ENCODE assay signal across 11 mouse cellular contexts in genomic region chr3:93014871-93015270, GRCm38 (mm10). TPM values are rescaled to one million over a fixed set of nuclear protein-coding genes. Genes with fewer than 3 reads are reported as not detected.
DNase-seq lines count a peak whose midpoint lies in the region; ATAC-seq lines count a peak whose summit lies in the region.
"Had no signal": no experiment of that assay in that cellular context is flagged by ENCODE, and none has a peak within 500 bp of the region (broad histone marks: within the 10 kb centered on the region; RNA-seq: fewer than 3 reads in every experiment).

No protein-coding gene starts in this region.

- no peaks in the 10 kb centered on the region for H3K36me3 ChIP-seq in kidney, embryonic 16.5 days (ENCODE audit: insufficient read depth, low read length)
- H3K36me3 ChIP-seq in forebrain, embryonic 11.5 days (ENCODE audit: control insufficient read depth, insufficient read depth, low read length), result no peaks in the 10 kb centered on the region
- H3K36me3 ChIP-seq in limb, embryonic 10.5 days, result no peaks in the 10 kb centered on the region
- no peaks in the 10 kb centered on the region for H3K36me3 ChIP-seq in neural tube, embryonic 12.5 days

- no peaks in the 10 kb centered on the region for H3K9me3 ChIP-seq in kidney, embryonic 16.5 days (ENCODE audit: low read length)
- H3K9me3 ChIP-seq in forebrain, embryonic 11.5 days (ENCODE audit: control insufficient read depth, low read length), result no peaks in the 10 kb centered on the region
- H3K9me3 ChIP-seq in limb, embryonic 10.5 days (replicated peaks), result no peaks in the 10 kb centered on the region
- H3K9me3 ChIP-seq in neural tube, embryonic 12.5 days, result no peaks in the 10 kb centered on the region

- no peak for DNase-seq in kidney, adult 18-20 months
- DNase-seq in forebrain, embryonic 11.5 days (ENCODE audit: low spot score), result no peak
- no peak for DNase-seq in limb, embryonic 10.5 days (ENCODE audit: low spot score)
- DNase-seq in cerebellum, postnatal 10 days, result no peak
- no peak for DNase-seq in cerebellum, adult 11-12 months
- DNase-seq: lung, adult 18-20 months had no signal

- H3K27ac ChIP-seq in kidney, embryonic 16.5 days (ENCODE audit: low read length), result no peak overlapping the region
- no peak overlapping the region for H3K27ac ChIP-seq in forebrain, embryonic 11.5 days (ENCODE audit: low read depth, low read length)
- peak overlapping the region; percentile 76 for H3K27ac ChIP-seq in limb, embryonic 10.5 days
- H3K27ac ChIP-seq in neural tube, embryonic 12.5 days, result no peak overlapping the region

- H3K4me1 ChIP-seq in kidney, embryonic 16.5 days (ENCODE audit: insufficient read depth, low read length), result 0 out of 2 replicates have a peak, but pooled peaks cover 3% of the 10 kb centered on the region
- peaks cover 2% of the 10 kb centered on the region; the same call in 1 of the 2 replicates for H3K4me1 ChIP-seq in forebrain, embryonic 11.5 days (replicated peaks; ENCODE audit: control insufficient read depth, insufficient read depth, low read length)
- 0 out of 2 replicates have a peak, but pooled peaks cover 6% of the 10 kb centered on the region for H3K4me1 ChIP-seq in limb, embryonic 10.5 days
- H3K4me1 ChIP-seq in neural tube, embryonic 12.5 days, result no peaks in the 10 kb centered on the region

- H3K4me3 ChIP-seq in kidney, embryonic 16.5 days (ENCODE audit: low read length), result peak overlapping the region; percentile 48
- H3K4me3 ChIP-seq in forebrain, embryonic 11.5 days (ENCODE audit: low read depth, low read length), result peak overlapping the region; percentile 39
- peak overlapping the region; percentile 54 for H3K4me3 ChIP-seq in limb, embryonic 10.5 days
- H3K4me3 ChIP-seq in neural tube, embryonic 12.5 days, result peak overlapping the region; percentile 43

- ATAC-seq in kidney, embryonic 16.5 days (ENCODE audit: low FRiP score, low TSS enrichment), result no peak
- ATAC-seq in forebrain, embryonic 11.5 days (replicated peaks; ENCODE audit: low FRiP score), result 0 out of 2 replicates have a peak, but pooled peaks have one; percentile 39
- ATAC-seq in neural tube, embryonic 12.5 days (ENCODE audit: low FRiP score, low read depth), result 0 out of 2 replicates have a peak, but pooled peaks have one; percentile 22
- no peak for ATAC-seq in megakaryocyte progenitor cell, adult 5-6 weeks (replicated peaks; ENCODE audit: poor library complexity)

- H3K4me2 ChIP-seq in kidney, embryonic 16.5 days (replicated peaks; ENCODE audit: low read depth, low read length), result peak overlapping the region; percentile 76
- peak overlapping the region; percentile 58 for H3K4me2 ChIP-seq in forebrain, embryonic 11.5 days (ENCODE audit: low read depth, low read length, severe bottlenecking)
- H3K4me2 ChIP-seq in neural tube, embryonic 12.5 days (replicated peaks), result peak overlapping the region; percentile 80

- H3K27me3 ChIP-seq in kidney, embryonic 16.5 days (ENCODE audit: insufficient read depth, low read length), result no peaks in the 10 kb centered on the region
- no peaks in the 10 kb centered on the region for H3K27me3 ChIP-seq in forebrain, embryonic 11.5 days (ENCODE audit: control insufficient read depth, insufficient read depth, low read length)
- H3K27me3 ChIP-seq in limb, embryonic 10.5 days (ENCODE audit: low read depth, poor library complexity, severe bottlenecking), result peaks cover 7% of the 10 kb centered on the region
- no peaks in the 10 kb centered on the region for H3K27me3 ChIP-seq in neural tube, embryonic 12.5 days (replicated peaks)

- peak overlapping the region; percentile 33 for H3K9ac ChIP-seq in kidney, embryonic 16.5 days (replicated peaks; ENCODE audit: low read length)
- peak overlapping the region; percentile 57 for H3K9ac ChIP-seq in forebrain, embryonic 11.5 days (ENCODE audit: low read length)
- H3K9ac ChIP-seq in neural tube, embryonic 12.5 days, result peak overlapping the region; percentile 41; the same call in 1 of the 2 replicates

- 34% methylated on average over 5 of the region's 5 CpGs for WGBS in kidney, embryonic 16.5 days
- WGBS in forebrain, embryonic 11.5 days, result 24% methylated on average over 5 of the region's 5 CpGs
- 38% methylated on average over 5 of the region's 5 CpGs for WGBS in limb, embryonic 10.5 days
- 24% methylated on average over 5 of the region's 5 CpGs for WGBS in neural tube, embryonic 12.5 days

RNA-seq across cellular contexts. Expression of gene Crct1, which starts 0.6 kb away (rescaled TPM):
- polyA plus RNA-seq in kidney, embryonic 16.5 days (2015; fragmentation: Nextera tagmentation; extraction: Ambion mirVana), result 0.39 and 0.42 TPM in 2 replicates
- polyA plus RNA-seq in forebrain, embryonic 11.5 days (2014; fragmentation: Nextera tagmentation; extraction: Ambion mirVana), result not detected in 2 replicates
- polyA plus RNA-seq in limb, embryonic 10.5 days (2016; fragmentation: Nextera tagmentation; extraction: Ambion mirVana), result 0.44 TPM in 1 of 2 replicates, not detected in the other
- polyA plus RNA-seq in neural tube, embryonic 12.5 days (2016; fragmentation: Nextera tagmentation; extraction: Ambion mirVana), result 0.32 TPM in 1 of 2 replicates, not detected in the other
- not detected in 2 replicates for total RNA-seq in megakaryocyte progenitor cell, adult 5-6 weeks (2015)
- not detected in 2 replicates for total RNA-seq in megakaryocyte progenitor cell, adult 5-6 weeks (2017)
- total RNA-seq: gastrocnemius, postnatal 10 days; MEL had no signal

RNA-seq across cellular contexts. Expression of gene Lce1m, which starts 4.0 kb away (rescaled TPM):
- not detected in 2 replicates for polyA plus RNA-seq in kidney, embryonic 16.5 days (2015; fragmentation: Nextera tagmentation; extraction: Ambion mirVana)
- polyA plus RNA-seq in forebrain, embryonic 11.5 days (2014; fragmentation: Nextera tagmentation; extraction: Ambion mirVana), result not detected in 2 replicates
- polyA plus RNA-seq in limb, embryonic 10.5 days (2016; fragmentation: Nextera tagmentation; extraction: Ambion mirVana), result not detected in 2 replicates
- not detected in 2 replicates for polyA plus RNA-seq in neural tube, embryonic 12.5 days (2016; fragmentation: Nextera tagmentation; extraction: Ambion mirVana)
- total RNA-seq in megakaryocyte progenitor cell, adult 5-6 weeks (2015), result not detected in 2 replicates
- not detected in 2 replicates for total RNA-seq in megakaryocyte progenitor cell, adult 5-6 weeks (2017)
- total RNA-seq: gastrocnemius, postnatal 10 days; MEL had no signal

RNA-seq across cellular contexts. Expression of gene Lce3f, which starts 22.8 kb away (rescaled TPM):
- polyA plus RNA-seq in kidney, embryonic 16.5 days (2015; fragmentation: Nextera tagmentation; extraction: Ambion mirVana), result not detected in 2 replicates
- polyA plus RNA-seq in forebrain, embryonic 11.5 days (2014; fragmentation: Nextera tagmentation; extraction: Ambion mirVana), result not detected in 2 replicates
- polyA plus RNA-seq in limb, embryonic 10.5 days (2016; fragmentation: Nextera tagmentation; extraction: Ambion mirVana), result not detected in 2 replicates
- not detected in 2 replicates for polyA plus RNA-seq in neural tube, embryonic 12.5 days (2016; fragmentation: Nextera tagmentation; extraction: Ambion mirVana)
- total RNA-seq in megakaryocyte progenitor cell, adult 5-6 weeks (2015), result not detected in 2 replicates
- total RNA-seq in megakaryocyte progenitor cell, adult 5-6 weeks (2017), result not detected in 2 replicates
- total RNA-seq: gastrocnemius, postnatal 10 days; MEL had no signal

RNA-seq across cellular contexts. Expression of gene Lce3e, which starts 48.0 kb away (rescaled TPM):
- not detected in 2 replicates for polyA plus RNA-seq in kidney, embryonic 16.5 days (2015; fragmentation: Nextera tagmentation; extraction: Ambion mirVana)
- polyA plus RNA-seq in forebrain, embryonic 11.5 days (2014; fragmentation: Nextera tagmentation; extraction: Ambion mirVana), result not detected in 2 replicates
- polyA plus RNA-seq in limb, embryonic 10.5 days (2016; fragmentation: Nextera tagmentation; extraction: Ambion mirVana), result not detected in 2 replicates
- not detected in 2 replicates for polyA plus RNA-seq in neural tube, embryonic 12.5 days (2016; fragmentation: Nextera tagmentation; extraction: Ambion mirVana)
- not detected in 2 replicates for total RNA-seq in megakaryocyte progenitor cell, adult 5-6 weeks (2015)
- not detected in 2 replicates for total RNA-seq in megakaryocyte progenitor cell, adult 5-6 weeks (2017)
- total RNA-seq: gastrocnemius, postnatal 10 days; MEL had no signal

RNA-seq across cellular contexts. Expression of gene Gm4858, which starts 53.8 kb away (rescaled TPM):
- polyA plus RNA-seq in kidney, embryonic 16.5 days (2015; fragmentation: Nextera tagmentation; extraction: Ambion mirVana), result not detected in 2 replicates
- not detected in 2 replicates for polyA plus RNA-seq in forebrain, embryonic 11.5 days (2014; fragmentation: Nextera tagmentation; extraction: Ambion mirVana)
- polyA plus RNA-seq in limb, embryonic 10.5 days (2016; fragmentation: Nextera tagmentation; extraction: Ambion mirVana), result not detected in 2 replicates
- not detected in 2 replicates for polyA plus RNA-seq in neural tube, embryonic 12.5 days (2016; fragmentation: Nextera tagmentation; extraction: Ambion mirVana)
- not detected in 2 replicates for total RNA-seq in megakaryocyte progenitor cell, adult 5-6 weeks (2015)
- not detected in 2 replicates for total RNA-seq in megakaryocyte progenitor cell, adult 5-6 weeks (2017)
- total RNA-seq: gastrocnemius, postnatal 10 days; MEL had no signal

Comparison
In these comparisons a context has a peak if more than half of its experiments do, and no peak if none do; other contexts are left out.
1. ATAC-seq: peak in forebrain, embryonic 11.5 days (single experiment) and neural tube, embryonic 12.5 days (single experiment); none in kidney, embryonic 16.5 days (single experiment) and megakaryocyte progenitor cell, adult 5-6 weeks (single experiment).
2. Peak in every context shown above with its lines, with median percentiles within 50 percentile points of each other: H3K4me2 ChIP-seq, H3K4me3 ChIP-seq and H3K9ac ChIP-seq.